Mouse (Mus musculus): ENCODE data around the gene Uts2r.

Gene Uts2r

DNA sequence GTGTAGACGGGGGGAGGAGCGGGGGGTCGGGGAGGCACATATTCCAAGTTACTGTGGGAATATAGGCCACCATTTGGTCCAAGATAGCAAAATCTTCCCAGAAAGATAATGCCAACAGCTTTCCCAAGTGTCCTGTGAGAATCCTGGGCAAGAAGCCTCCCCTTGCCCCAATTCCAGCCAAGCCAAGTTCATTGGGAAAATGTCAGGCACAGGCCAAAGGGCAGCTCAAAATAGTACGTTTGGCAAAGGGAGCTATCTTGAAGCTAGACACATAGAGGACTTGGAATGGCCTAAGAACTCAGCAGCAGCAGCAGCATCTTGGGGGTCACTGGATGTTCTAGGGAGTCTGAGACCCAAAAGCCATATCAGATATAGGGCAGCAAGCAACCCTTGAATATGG lies 3.7 kb downstream of the Uts2r start:
- no peak for DNase-seq

DNA sequence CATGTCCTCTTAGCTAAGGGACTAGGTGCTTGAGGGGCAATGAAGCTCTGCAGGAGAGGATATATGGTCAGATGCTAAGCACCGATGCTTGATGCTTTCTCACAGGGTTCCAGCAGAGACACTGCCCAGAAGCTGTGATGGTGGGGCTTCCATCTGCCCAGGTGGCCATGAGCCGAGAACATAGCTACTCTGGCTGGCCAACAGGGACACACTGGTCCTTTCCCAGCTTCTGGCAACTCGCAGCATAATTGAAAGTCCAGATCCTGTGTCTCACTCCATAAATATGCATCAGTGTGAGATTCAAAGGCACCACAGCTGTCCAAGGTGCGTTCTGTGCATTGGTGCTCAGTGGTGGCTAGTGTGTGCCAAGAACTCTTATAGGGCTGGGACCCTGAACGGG lies 13.1 kb downstream of the Uts2r start:
- DNase-seq, result no peak

DNA sequence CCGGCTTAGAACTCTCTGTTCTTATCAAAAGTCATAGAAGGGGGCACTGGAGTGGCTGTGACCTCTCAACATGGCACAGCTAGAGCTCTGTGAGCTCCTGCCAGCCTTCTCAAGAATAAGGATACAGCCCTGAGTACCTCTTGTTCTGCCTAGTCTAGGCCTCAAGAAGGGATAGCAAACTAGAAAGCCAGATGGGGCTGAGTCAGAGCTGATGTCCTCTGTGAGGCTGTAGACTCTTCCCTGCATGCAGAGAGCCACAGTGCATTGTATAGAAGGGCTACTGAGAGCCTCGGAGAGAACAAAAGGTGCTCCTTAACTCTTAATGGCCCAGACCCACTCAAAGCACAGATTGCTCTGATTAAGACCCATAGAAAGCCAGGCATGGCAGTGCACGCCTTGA lies 14.2 kb downstream of the Uts2r start:
- DNase-seq, result no peak

DNA sequence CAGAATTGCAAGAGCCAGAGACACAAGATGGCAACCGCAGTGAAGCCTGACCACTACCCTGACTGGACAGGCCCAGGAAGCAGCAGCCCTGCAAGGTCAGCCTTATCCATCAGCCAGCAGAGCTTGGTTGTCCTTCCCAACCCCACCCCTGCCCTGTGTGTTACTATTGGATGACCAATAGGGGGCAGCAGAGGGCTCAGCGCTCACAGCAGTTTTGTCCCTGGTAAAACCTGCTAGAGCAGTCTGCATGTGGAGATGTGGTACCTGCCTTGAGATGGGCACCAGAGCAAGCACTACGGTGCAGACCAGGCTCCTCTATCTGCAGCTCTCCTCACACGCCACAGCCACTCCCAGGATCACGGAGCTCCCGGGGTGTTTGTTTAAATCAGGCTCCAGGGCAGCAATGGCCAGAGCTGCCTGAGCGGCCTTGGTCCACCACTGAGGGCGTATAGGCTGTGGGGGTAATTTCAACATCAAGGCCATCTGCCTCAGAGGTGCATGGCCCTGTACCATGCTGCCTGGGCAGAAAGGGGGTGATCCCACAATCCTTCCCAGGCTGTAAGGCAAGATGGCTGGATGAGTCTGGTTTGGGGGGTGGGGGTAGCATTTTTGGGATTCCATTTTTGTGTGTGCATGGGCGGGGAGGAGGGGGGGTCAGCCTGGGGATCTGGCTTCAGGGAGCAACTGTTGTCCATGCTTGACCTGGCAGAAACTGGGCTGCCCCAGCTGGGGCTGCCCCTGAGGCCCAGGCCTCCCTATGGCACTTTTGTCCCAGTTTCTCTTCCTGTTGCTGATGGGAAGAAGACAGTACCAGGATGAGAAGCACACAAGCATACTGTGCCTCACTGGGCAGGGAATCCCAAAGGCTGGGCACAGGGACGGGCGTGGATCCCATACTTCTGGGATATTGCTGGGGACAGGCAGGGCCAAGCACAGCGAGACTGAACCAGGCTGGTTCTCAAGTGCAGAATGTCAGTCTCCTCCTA lies 16.5 kb downstream of the Uts2r start:
- peak; percentile 71 for DNase-seq

DNA sequence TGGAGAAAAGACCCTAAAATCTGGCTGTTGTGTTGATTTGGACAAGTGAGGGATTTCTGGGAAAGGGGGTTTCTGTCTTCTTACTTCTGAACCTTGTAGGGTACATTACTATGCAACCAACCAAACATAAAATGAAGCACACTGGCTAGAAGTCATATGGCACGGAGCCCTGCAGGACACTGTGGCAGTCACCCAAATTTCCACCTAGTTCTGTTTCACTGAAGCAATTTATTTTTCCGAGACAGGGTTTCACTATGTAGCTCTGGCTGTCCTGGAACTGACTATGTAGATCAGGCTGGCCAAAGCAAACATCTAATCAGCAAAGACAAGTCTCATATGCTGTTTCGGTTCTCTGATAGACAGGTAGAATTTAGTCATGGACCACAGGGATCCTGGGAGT lies 29.6 kb downstream of the Uts2r start:
- DNase-seq, result no peak

DNA sequence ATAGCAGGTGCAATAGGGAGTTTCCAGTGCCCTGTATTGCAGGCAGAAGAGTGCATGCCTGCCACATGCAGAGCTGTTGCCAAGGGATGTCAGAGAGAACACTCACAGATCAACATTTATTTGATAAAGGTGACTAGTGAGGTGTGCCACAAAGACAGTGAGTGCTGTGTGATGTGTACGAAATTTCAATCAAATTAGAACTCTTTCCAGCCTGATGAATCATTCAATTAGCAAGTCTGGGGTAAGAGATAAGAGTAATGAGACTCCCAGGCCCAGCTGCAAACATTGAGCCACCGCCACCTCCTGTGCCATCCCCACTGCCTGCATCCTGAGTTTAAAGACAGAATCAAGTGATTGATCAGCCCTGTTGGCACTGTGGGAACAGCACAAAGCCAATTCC lies 32.7 kb downstream of the Uts2r start:
- no peak for DNase-seq

DNA sequence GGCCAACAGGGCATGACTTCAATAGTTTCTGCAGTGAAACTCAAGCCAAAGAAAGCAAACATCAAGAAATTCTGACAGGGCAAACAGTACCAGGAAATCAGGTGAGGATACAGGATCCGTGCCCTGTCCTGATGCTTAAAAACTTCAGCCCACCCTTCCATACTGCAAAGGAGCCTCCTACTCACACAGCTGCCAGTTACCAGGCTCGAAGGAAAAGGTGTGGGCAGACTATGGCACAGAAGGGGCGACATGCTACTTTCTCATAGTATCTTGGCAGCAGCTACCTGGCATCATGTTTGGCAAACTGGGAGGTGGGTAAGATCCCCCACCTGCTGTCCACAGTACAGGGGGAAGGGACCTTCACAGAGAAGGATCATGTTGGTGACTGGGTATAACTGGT lies 33.3 kb downstream of the Uts2r start:
- no peak for DNase-seq

DNA sequence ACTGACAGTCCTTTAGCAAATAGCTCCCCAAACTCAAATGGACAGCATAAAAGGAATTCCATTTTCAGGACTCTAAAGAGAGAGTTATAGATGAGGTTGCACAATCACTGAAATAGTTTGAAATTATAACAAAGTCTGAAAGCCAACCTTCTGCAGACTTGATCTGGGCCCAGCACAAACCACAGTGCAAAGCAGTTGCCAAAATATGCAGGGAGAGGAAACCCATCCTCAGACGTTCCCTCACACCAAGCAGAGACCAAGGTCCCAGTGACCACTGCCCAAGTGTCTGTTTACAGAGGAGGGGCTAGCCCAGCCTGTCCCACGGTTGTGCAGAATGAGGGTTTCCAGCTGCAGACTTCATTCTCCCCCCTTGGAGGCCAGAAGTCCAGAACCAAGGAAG lies 38.6 kb downstream of the Uts2r start:
- no peak for DNase-seq

DNA sequence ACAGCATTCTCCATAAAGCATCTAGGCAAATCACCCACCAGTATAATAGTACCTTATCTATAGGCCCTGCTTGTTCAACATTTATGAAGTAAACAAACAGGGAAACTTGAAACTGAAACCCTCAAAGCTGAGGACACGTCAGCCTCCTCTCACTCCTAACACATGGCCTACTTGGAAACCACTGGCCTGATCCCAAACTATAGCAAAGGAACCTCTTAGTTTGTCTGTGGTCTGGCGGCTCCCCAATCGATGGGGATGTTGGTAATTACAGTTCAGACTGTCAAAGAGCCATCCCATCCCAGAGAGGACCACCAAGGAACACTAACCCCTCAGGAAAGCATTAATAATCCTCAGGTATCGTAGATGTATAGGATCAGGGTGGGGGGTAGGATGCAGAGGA lies 39.8 kb downstream of the Uts2r start:
- DNase-seq, result no peak

DNA sequence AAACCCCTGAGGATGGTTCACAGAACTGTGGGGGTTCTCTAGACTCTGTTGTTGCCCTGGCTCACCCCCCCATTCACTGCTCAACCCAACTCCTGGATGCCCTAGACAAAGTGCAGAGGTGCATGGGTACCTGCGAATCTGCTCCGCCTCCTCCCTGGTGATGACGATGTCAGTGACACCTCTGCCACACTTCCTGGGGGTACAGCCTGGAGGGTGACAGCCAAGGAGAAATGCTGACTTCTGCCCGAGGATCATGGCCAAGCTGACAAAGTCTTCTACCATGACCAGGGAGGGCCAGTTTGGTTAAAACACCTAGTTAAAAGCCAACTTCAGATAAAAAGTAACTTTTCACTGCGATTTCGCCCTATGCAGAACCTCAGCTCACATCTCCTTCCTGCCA lies 40.7 kb downstream of the Uts2r start:
- no peak for DNase-seq

DNA sequence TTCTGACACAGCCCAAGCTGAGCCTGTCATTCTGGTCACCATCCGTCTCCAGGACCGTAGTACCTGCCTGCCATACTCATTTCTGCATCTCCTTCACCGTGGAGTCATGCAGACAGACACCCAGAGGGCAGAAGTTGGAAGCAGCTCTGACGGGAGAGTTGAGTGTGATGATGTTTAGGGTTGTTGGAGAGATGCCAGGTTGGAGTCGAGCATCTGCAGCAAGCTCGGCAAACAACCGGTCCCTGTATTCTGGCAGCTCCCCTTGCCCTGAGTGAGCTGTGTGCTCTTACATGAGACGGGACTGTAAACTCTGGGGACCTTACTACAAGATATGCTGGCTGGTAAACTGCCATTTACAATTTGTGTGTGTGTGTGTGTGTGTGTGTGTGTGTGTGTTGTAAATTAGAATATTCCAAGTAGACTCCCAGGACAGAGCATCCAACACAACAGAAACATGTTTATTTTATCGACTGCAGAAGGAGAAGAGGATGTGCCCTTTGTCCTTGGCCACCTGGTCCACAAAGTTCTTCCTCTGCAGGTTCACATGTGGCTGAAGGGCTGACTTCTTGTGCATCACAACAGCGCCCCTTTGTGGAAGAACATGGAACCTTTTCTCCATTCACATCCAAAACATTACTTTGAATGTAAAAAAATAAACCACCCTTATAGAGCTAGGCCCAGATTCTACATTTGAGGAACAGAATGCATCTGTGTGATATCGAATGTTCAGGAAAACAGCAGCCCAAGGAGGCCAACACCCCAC lies 41.5 kb downstream of the Uts2r start:
- DNase-seq, result peak; percentile 67

DNA sequence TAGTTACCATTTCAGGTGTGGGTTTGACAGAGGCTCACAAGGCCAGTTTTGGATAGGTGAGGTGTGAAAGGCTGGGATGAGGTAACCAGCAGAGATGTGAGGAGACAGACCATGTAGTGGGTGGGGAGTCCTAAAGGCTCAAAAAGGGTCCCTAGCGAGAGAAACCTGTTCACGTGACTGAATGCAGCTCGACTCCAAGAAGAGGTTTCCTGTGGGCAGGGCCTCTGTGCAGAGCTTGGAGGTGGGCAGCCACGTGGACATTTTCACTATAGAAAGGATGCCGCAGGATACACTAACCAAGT lies 43.7 kb downstream of the Uts2r start:
- no peak for DNase-seq

DNA sequence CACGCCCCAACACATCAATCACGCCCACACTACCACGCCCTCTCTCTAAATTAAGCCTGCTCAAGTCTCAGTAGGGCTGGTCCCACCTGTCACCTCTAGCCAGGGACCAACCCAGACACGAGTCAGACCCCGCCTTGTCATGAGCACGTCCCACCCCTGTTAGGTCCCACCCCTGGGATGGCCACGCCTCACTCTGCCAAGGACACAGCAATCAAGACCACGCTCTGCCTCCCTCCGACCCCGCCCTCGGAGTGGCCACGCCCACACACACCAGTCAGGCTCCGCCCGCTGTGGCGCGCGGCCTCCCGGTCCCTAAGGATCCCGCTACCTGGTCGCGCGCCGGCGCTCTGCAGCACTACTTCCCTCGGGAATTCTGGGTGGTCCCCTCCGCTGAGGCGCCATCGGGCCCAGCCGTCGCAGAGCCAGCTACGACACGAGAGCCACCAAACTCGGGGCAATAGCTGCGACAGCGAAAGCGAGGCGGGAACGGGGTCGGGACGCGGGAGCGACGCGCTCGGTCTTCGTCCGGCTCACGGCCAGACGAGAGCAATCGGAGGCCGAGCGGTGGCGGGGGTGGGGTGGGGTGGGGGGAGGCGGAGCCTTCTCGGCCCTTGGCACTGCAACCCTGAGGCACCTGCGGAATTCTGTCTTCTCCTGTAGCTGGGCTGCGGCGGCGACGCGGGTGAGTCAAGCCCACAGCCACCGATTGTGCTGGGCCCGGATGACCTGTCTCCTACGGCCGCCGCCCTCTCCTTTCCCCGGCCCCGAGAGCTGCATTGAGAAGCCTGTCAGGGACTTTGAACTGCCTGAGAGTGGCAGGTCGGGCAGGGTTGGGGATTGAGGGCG lies 44.3 kb downstream of the Uts2r start, which contains the start of the genes Hexdc and Ogfod3:
Hexdc (plus strand) TSS at position 273 of the 846 bp plus-strand sequence.
Ogfod3 (minus strand) TSS at position 551 of the 846 bp plus-strand sequence.
- DNase-seq, result peak; percentile 98
